Mouse (Mus musculus): Measurements from ENCODE around the gene Pdgfb.
A peak's percentile ranks its signal among the peaks of the same experiment; 100 is the strongest.

The Pdgfb gene

GRCm38 (mm10) chr15:80014321-80015210 lies at the start of gene Pdgfb:
TSS of gene Pdgfb (minus strand) at chr15:80014977.
- peak; percentile 64 for DNase-seq (ENCODE audit: low read depth, low spot score)

GRCm38 (mm10) chr15:80062821-80063220 lies 48.0 kb upstream of the Pdgfb start:
- DNase-seq (ENCODE audit: low read depth, low spot score): no peak

- no peak for DNase-seq (ENCODE audit: low read depth, low spot score)
These were observed 47.6 kb upstream of the Pdgfb start for GRCm38 (mm10) chr15:80062339-80062738.

GRCm38 (mm10) chr15:80061071-80061550 lies 46.3 kb upstream of the Pdgfb start:
- no peak for DNase-seq (ENCODE audit: low read depth, low spot score)

- no peak for DNase-seq (ENCODE audit: low read depth, low spot score)
These were observed 45.7 kb upstream of the Pdgfb start for GRCm38 (mm10) chr15:80060356-80061070.

GRCm38 (mm10) chr15:80059606-80060005 lies 44.8 kb upstream of the Pdgfb start:
- DNase-seq (ENCODE audit: low read depth, low spot score): no peak

GRCm38 (mm10) chr15:80058151-80058550 lies 43.4 kb upstream of the Pdgfb start:
- DNase-seq (ENCODE audit: low read depth, low spot score): no peak

GRCm38 (mm10) chr15:80054034-80054710 lies 39.4 kb upstream of the Pdgfb start:
- peak; percentile 85 for DNase-seq (ENCODE audit: low read depth, low spot score)

GRCm38 (mm10) chr15:80053381-80054033 lies 38.7 kb upstream of the Pdgfb start:
- DNase-seq (ENCODE audit: low read depth, low spot score): no peak

GRCm38 (mm10) chr15:80051782-80052181 lies 37.0 kb upstream of the Pdgfb start:
- no peak for DNase-seq (ENCODE audit: low read depth, low spot score)

GRCm38 (mm10) chr15:80051092-80051761 lies 36.5 kb upstream of the Pdgfb start:
- no peak for DNase-seq (ENCODE audit: low read depth, low spot score)

- DNase-seq (ENCODE audit: low read depth, low spot score): peak; percentile 59
These were observed 35.3 kb upstream of the Pdgfb start for GRCm38 (mm10) chr15:80050093-80050492.

GRCm38 (mm10) chr15:80047973-80048372 lies 33.2 kb upstream of the Pdgfb start:
- no peak for DNase-seq (ENCODE audit: low read depth, low spot score)

GRCm38 (mm10) chr15:80047242-80047641 lies 32.5 kb upstream of the Pdgfb start:
- no peak for DNase-seq (ENCODE audit: low read depth, low spot score)

GRCm38 (mm10) chr15:80045749-80046148 lies 31.0 kb upstream of the Pdgfb start:
- no peak for DNase-seq (ENCODE audit: low read depth, low spot score)

GRCm38 (mm10) chr15:80044249-80044648 lies 29.5 kb upstream of the Pdgfb start:
- no peak for DNase-seq (ENCODE audit: low read depth, low spot score)

GRCm38 (mm10) chr15:80042152-80042551 lies 27.4 kb upstream of the Pdgfb start:
- DNase-seq (ENCODE audit: low read depth, low spot score): no peak

GRCm38 (mm10) chr15:80038110-80038391 lies 23.3 kb upstream of the Pdgfb start:
- DNase-seq (ENCODE audit: low read depth, low spot score): no peak

GRCm38 (mm10) chr15:80037255-80038109 lies 22.7 kb upstream of the Pdgfb start:
- no peak for DNase-seq (ENCODE audit: low read depth, low spot score)

GRCm38 (mm10) chr15:80035341-80035885 lies 20.6 kb upstream of the Pdgfb start:
- no peak for DNase-seq (ENCODE audit: low read depth, low spot score)

All from skeletal muscle tissue, adult 2 months (tissue).